ENCODE assay signal across 15 mouse cellular contexts in genomic region chr19:58523736-58524394, GRCm38 (mm10). TPM values are rescaled to one million over a fixed set of nuclear protein-coding genes. Genes with fewer than 3 reads are reported as not detected.
DNase-seq lines count a peak whose midpoint lies in the region; ATAC-seq lines count a peak whose summit lies in the region.
"Had no signal": no experiment of that assay in that cellular context is flagged by ENCODE, and none has a peak within 500 bp of the region (broad histone marks: within the 10 kb centered on the region; RNA-seq: fewer than 3 reads in every experiment).

No protein-coding gene starts in this region.

- no peak for DNase-seq in midbrain, embryonic 10.5 days (ENCODE audit: low spot score)
- peak; percentile 83 for DNase-seq in NIH3T3 (ENCODE audit: low read depth)
- DNase-seq in adrenal gland, postnatal 25 days: peak; percentile 30
- no peak for DNase-seq in heart, postnatal 10 days
- DNase-seq: cerebellum, adult 18-20 months; gastrocnemius, adult 2 months; spleen, adult 18-20 months; thymus, adult 2 months had no signal

- peaks cover 2% of the 10 kb centered on the region; the same call in 1 of the 2 replicates for H3K4me1 ChIP-seq in midbrain, embryonic 15.5 days
- H3K4me1 ChIP-seq in midbrain, embryonic 10.5 days: peaks cover 23% of the 10 kb centered on the region
- H3K4me1 ChIP-seq in neural tube, embryonic 14.5 days (ENCODE audit: control insufficient read depth, insufficient read depth, low read length): no peaks in the 10 kb centered on the region
- H3K4me1 ChIP-seq in kidney, embryonic 16.5 days (ENCODE audit: insufficient read depth, low read length): no peaks in the 10 kb centered on the region
- H3K4me1 ChIP-seq: embryonic facial prominence, embryonic 15.5 days had no signal

- no peak for ATAC-seq in midbrain, embryonic 15.5 days (replicated peaks)
- no peak for ATAC-seq in neural tube, embryonic 14.5 days (ENCODE audit: low read depth)
- no peak for ATAC-seq in kidney, embryonic 16.5 days (ENCODE audit: low FRiP score, low TSS enrichment)

- H3K9ac ChIP-seq in midbrain, embryonic 15.5 days: no peak overlapping the region
- H3K9ac ChIP-seq in neural tube, embryonic 14.5 days (replicated peaks; ENCODE audit: low read depth, low read length): no peak overlapping the region
- no peak overlapping the region for H3K9ac ChIP-seq in kidney, embryonic 16.5 days (replicated peaks; ENCODE audit: low read length)
- H3K9ac ChIP-seq: embryonic facial prominence, embryonic 15.5 days had no signal

- H3K9me3 ChIP-seq in midbrain, embryonic 15.5 days: no peaks in the 10 kb centered on the region
- H3K9me3 ChIP-seq in midbrain, embryonic 10.5 days (replicated peaks): no peaks in the 10 kb centered on the region
- no peaks in the 10 kb centered on the region for H3K9me3 ChIP-seq in neural tube, embryonic 14.5 days (ENCODE audit: control insufficient read depth, low read length)
- H3K9me3 ChIP-seq in kidney, embryonic 16.5 days (ENCODE audit: low read length): no peaks in the 10 kb centered on the region
- H3K9me3 ChIP-seq: embryonic facial prominence, embryonic 15.5 days had no signal

- no peaks in the 10 kb centered on the region for H3K36me3 ChIP-seq in midbrain, embryonic 15.5 days (replicated peaks)
- no peaks in the 10 kb centered on the region for H3K36me3 ChIP-seq in midbrain, embryonic 10.5 days
- no peaks in the 10 kb centered on the region for H3K36me3 ChIP-seq in neural tube, embryonic 14.5 days (ENCODE audit: control insufficient read depth, insufficient read depth, low read length)
- H3K36me3 ChIP-seq in kidney, embryonic 16.5 days (ENCODE audit: insufficient read depth, low read length): no peaks in the 10 kb centered on the region
- H3K36me3 ChIP-seq: embryonic facial prominence, embryonic 15.5 days had no signal

- no peak overlapping the region for H3K4me3 ChIP-seq in midbrain, embryonic 15.5 days
- no peak overlapping the region for H3K4me3 ChIP-seq in midbrain, embryonic 10.5 days
- no peak overlapping the region for H3K4me3 ChIP-seq in neural tube, embryonic 14.5 days (ENCODE audit: low read depth, low read length)
- H3K4me3 ChIP-seq in kidney, embryonic 16.5 days (ENCODE audit: low read length): no peak overlapping the region
- H3K4me3 ChIP-seq: embryonic facial prominence, embryonic 15.5 days; gastrocnemius, adult 2 months had no signal

- intact Hi-C loops in heart, postnatal 10 days (cut with DNase I): no loop called here

- H3K4me2 ChIP-seq in midbrain, embryonic 15.5 days: 0 out of 2 replicates have a peak overlapping the region, but pooled peaks have one; percentile 4
- H3K4me2 ChIP-seq in neural tube, embryonic 14.5 days (ENCODE audit: low read depth, low read length): peak overlapping the region; percentile 23; the same call in 1 of the 2 replicates
- H3K4me2 ChIP-seq in kidney, embryonic 16.5 days (replicated peaks; ENCODE audit: low read depth, low read length): no peak overlapping the region
- H3K4me2 ChIP-seq: embryonic facial prominence, embryonic 15.5 days had no signal

- H3K27me3 ChIP-seq in midbrain, embryonic 15.5 days (replicated peaks): no peaks in the 10 kb centered on the region
- no peaks in the 10 kb centered on the region for H3K27me3 ChIP-seq in midbrain, embryonic 10.5 days (ENCODE audit: low read depth, poor library complexity, severe bottlenecking)
- H3K27me3 ChIP-seq in neural tube, embryonic 14.5 days (ENCODE audit: control insufficient read depth, insufficient read depth, low read length): no peaks in the 10 kb centered on the region
- no peaks in the 10 kb centered on the region for H3K27me3 ChIP-seq in kidney, embryonic 16.5 days (ENCODE audit: insufficient read depth, low read length)
- H3K27me3 ChIP-seq: embryonic facial prominence, embryonic 15.5 days had no signal

- WGBS in midbrain, embryonic 15.5 days: 51% methylated on average over 12 of the region's 12 CpGs
- WGBS in midbrain, embryonic 10.5 days: 74% methylated on average over 12 of the region's 12 CpGs
- 36% methylated on average over 12 of the region's 12 CpGs for WGBS in neural tube, embryonic 14.5 days
- WGBS in kidney, embryonic 16.5 days: 50% methylated on average over 12 of the region's 12 CpGs

- no peak overlapping the region for H3K27ac ChIP-seq in midbrain, embryonic 15.5 days
- H3K27ac ChIP-seq in midbrain, embryonic 10.5 days (replicated peaks): no peak overlapping the region
- no peak overlapping the region for H3K27ac ChIP-seq in neural tube, embryonic 14.5 days (ENCODE audit: low read depth, low read length)
- H3K27ac ChIP-seq in kidney, embryonic 16.5 days (ENCODE audit: low read length): no peak overlapping the region
- H3K27ac ChIP-seq: embryonic facial prominence, embryonic 15.5 days; gastrocnemius, adult 2 months had no signal

RNA-seq across cellular contexts. Expression of gene Ccdc172, which starts 12.1 kb away (rescaled TPM):
- polyA plus RNA-seq in midbrain, embryonic 15.5 days (2015; fragmentation: Nextera tagmentation; extraction: Ambion mirVana): not detected in 2 replicates
- not detected in 2 replicates for polyA plus RNA-seq in midbrain, embryonic 10.5 days (2016; fragmentation: Nextera tagmentation; extraction: Ambion mirVana)
- not detected in 2 replicates for total RNA-seq in adrenal gland, postnatal 25 days (2021)
- polyA plus RNA-seq in neural tube, embryonic 14.5 days (2014; fragmentation: Nextera tagmentation; extraction: Ambion mirVana): not detected in 2 replicates
- not detected for total RNA-seq in heart, postnatal 10 days (2021)
- not detected in 2 replicates for polyA plus RNA-seq in kidney, embryonic 16.5 days (2015; fragmentation: Nextera tagmentation; extraction: Ambion mirVana)
- total RNA-seq: gastrocnemius, adult 2 months; heart, postnatal 25 days had no signal
- polyA plus RNA-seq: embryonic facial prominence, embryonic 15.5 days; kidney, embryonic 14.5 days; limb, embryonic 14.5 days; thymus, adult 2 months had no signal

Comparison
In these comparisons a context has a peak if more than half of its experiments do, and no peak if none do; other contexts are left out.
1. DNase-seq: peak in NIH3T3 (single experiment) and adrenal gland, postnatal 25 days (single experiment); none in midbrain, embryonic 10.5 days (single experiment) and heart, postnatal 10 days (0 of 2).